Mouse (Mus musculus): Measurements from ENCODE around the gene Ankar. TPM values are rescaled to one million over a fixed set of nuclear protein-coding genes. Genes with fewer than 3 reads are reported as not detected.

Ankar gene
- polyA plus RNA-seq, 1 experiment, result not detected

DNA sequence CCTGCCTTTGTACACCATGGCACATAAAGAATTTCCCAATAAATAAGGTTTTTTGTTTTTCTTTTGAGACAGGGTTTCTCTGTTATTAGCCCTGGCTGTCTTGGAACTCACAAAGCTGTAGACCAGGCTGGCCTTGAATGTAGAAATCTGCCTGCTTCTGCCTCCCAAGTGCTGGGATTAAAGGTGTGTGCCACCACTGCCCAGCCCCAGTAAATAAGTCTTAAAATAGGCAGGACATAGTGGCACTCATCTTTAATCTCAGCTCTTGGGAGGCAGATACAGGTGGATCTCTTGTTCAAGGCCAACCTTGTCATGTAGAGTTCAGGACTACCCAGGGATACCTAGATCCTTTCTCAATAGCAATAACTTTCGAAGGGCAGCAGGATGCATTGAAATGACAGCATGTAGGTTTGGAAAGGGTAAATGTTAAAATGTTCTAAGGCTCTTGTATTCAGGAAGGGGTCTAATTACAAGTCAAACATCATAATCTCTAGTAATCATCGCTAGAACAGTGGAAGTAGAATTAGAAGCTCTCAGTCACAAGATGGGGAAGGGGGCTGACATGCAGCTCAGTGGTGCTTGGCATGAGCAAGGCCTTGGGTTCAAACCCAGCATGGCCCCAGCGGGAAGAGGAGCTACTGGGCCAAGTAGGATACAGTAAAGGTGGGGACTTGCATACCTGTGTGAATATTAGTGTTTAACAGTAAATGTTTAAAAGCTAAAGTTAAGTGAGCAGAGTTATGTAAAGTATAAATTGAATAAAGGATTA, 15.4 kb upstream of the Ankar start:
- TF ChIP-seq TAL1 (IDR thresholded peaks at IDR 0.05; ENCODE audit: low read length) (no peak), GATA1 (IDR thresholded peaks at IDR 0.05; ENCODE audit: low read length) (no peak)
- Histone ChIP-seq H3K4me3 (replicated peaks) (no peak overlapping the region), H3K27me3 (ENCODE audit: control insufficient read depth) (no peaks in the 10 kb centered on the region), H3K9me3 (ENCODE audit: control insufficient read depth, low read length) (no peaks in the 10 kb centered on the region), H3K4me1 (ENCODE audit: control insufficient read depth) (peaks cover 19% of the 10 kb centered on the region), H3K36me3 (ENCODE audit: control insufficient read depth) (peaks cover 65% of the 10 kb centered on the region)

DNA sequence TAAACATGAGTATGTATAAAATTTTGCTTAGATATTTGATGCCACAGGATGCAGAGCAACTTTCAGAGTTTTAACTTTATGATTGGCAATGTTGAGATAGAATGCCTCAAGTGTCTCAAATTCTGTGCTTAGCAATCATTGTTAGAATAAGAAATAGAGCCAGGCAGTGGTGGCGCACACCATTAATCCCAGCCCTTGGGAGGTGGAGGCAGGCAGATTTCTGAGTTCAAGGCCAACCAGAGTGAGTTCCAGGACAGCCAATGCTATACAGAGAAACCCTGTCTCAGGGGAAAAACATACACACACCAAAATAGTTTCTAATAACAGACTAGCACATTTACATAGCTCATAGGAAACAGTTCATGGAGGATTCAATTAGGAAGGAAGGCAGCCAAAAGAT, 14.7 kb upstream of the Ankar start:
- H3K27me3 ChIP-seq (ENCODE audit: control insufficient read depth), result no peaks in the 10 kb centered on the region
- no peak overlapping the region for H3K4me3 ChIP-seq (replicated peaks)
- H3K36me3 ChIP-seq (ENCODE audit: control insufficient read depth), result peaks cover 60% of the 10 kb centered on the region
- H3K9me3 ChIP-seq (ENCODE audit: control insufficient read depth, low read length), result no peaks in the 10 kb centered on the region
- TF ChIP-seq GATA1 (IDR thresholded peaks at IDR 0.05; ENCODE audit: low read length), result no peak
- TF ChIP-seq TAL1 (IDR thresholded peaks at IDR 0.05; ENCODE audit: low read length), result no peak
- H3K4me1 ChIP-seq (ENCODE audit: control insufficient read depth), result peaks cover 22% of the 10 kb centered on the region

DNA sequence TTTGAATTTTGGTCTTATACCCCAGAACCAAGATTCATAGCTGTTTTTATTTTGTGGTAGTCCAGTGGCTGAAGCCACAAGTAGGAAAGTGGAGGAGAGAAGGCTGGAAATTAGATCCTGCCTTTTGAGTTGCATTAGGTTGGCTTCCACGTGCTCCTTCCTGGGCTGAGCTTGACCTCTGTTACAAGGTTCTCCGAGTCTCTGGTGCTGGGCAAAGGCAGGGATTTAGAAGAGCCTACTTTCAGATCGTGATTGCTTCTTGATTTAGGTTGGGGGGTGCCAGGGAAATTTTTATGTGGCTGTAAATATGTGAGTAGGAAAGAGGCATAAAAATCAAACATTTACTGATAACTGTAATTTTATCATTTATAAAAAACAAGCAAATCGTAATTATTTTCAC, 14.2 kb upstream of the Ankar start:
- Histone ChIP-seq H3K4me1 (ENCODE audit: control insufficient read depth) (peaks cover 24% of the 10 kb centered on the region), H3K36me3 (ENCODE audit: control insufficient read depth) (peaks cover 58% of the 10 kb centered on the region), H3K27me3 (ENCODE audit: control insufficient read depth) (no peaks in the 10 kb centered on the region), H3K4me3 (replicated peaks) (no peak overlapping the region), H3K9me3 (ENCODE audit: control insufficient read depth, low read length) (no peaks in the 10 kb centered on the region)
- no peak for TF ChIP-seq TAL1 (IDR thresholded peaks at IDR 0.05; ENCODE audit: low read length)
- TF ChIP-seq GATA1 (IDR thresholded peaks at IDR 0.05; ENCODE audit: low read length), result no peak

DNA sequence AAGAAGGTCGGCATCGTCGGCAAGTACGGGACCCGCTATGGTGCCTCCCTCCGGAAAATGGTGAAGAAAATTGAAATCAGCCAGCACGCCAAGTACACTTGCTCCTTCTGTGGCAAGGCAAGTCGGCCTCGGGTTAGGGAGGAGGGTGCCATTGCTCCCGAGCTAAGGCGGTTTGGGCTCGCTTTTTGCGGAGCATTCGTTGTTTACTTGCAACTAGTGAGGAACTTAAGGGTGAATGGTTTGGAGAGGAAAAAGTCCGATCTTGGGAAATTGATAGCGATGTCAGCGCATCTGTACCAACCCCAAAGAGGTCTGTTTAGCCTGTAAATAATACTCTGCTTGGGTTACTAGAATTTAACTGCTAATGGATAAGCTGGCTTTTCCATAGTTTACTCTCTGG, 11.3 kb upstream of the Ankar start:
- no peak for TF ChIP-seq TAL1 (IDR thresholded peaks at IDR 0.05; ENCODE audit: low read length)
- no peak for TF ChIP-seq GATA1 (IDR thresholded peaks at IDR 0.05; ENCODE audit: low read length)
- no peaks in the 10 kb centered on the region for H3K27me3 ChIP-seq (ENCODE audit: control insufficient read depth)
- H3K9me3 ChIP-seq (ENCODE audit: control insufficient read depth, low read length), result no peaks in the 10 kb centered on the region

DNA sequence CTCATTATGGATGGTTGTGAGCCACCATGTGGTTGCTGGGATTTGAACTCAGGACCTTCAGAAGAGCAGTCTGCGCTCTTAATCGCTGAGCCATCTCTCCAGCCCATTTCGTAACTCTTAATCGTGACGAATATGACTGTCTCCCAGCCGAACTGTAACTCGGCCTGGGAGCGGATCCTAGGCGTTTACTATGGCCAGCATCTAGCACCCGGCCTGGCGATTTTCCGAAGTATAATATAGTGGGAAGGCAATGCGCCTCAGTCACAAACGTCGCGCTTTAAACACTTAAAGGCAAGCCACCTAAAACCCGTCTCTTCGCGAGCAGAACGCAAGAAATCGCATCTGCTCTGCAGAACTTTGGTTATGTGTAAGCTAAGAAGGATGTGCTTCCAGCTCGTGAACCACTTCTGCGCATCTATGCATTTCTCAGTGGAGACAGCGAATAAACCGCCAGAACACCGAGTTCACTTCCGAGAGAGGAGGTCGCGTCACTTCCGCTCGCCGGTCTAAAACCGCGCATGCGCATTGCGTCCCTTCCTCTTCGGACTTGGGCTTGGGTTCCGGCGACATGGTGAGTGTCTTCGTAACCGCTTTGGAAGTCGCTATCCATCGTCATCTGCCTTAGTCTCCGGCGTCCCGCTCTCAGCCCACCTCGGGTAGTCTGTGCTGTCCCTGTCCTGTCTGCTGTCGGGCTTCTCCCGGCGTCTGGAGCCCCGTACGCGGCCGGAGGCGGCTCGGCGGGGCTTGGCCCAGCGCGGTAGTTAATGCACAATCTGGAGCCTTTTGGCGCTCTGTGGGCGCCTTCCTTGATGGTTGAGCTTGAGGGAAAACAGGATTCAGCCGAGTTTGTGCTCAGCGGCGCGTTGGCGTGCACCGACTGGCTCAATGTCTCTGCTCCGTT, 10.6 kb upstream of the Ankar start, which contains the start of gene Rpl37a:
Gene Rpl37a (plus strand): TSS at position 538 of the 901 bp plus-strand sequence.
- Histone ChIP-seq H3K36me3 (ENCODE audit: control insufficient read depth) (peaks cover 36% of the 10 kb centered on the region), H3K27me3 (ENCODE audit: control insufficient read depth) (no peaks in the 10 kb centered on the region), H3K4me3 (replicated peaks) (peak within 1 kb of the TSS; percentile 70), H3K9me3 (ENCODE audit: control insufficient read depth, low read length) (no peaks in the 10 kb centered on the region), H3K4me1 (ENCODE audit: control insufficient read depth) (peaks cover 24% of the 10 kb centered on the region)
- no peak for TF ChIP-seq GATA1 (IDR thresholded peaks at IDR 0.05; ENCODE audit: low read length)
- TF ChIP-seq TAL1 (IDR thresholded peaks at IDR 0.05; ENCODE audit: low read length), result no peak

More for the DNA sequence above, 11.3 kb upstream of the Ankar start:
- H3K4me3 ChIP-seq (replicated peaks), result peak overlapping the region; percentile 70
- H3K4me1 ChIP-seq (ENCODE audit: control insufficient read depth), result peaks cover 26% of the 10 kb centered on the region
- peaks cover 42% of the 10 kb centered on the region for H3K36me3 ChIP-seq (ENCODE audit: control insufficient read depth)

DNA sequence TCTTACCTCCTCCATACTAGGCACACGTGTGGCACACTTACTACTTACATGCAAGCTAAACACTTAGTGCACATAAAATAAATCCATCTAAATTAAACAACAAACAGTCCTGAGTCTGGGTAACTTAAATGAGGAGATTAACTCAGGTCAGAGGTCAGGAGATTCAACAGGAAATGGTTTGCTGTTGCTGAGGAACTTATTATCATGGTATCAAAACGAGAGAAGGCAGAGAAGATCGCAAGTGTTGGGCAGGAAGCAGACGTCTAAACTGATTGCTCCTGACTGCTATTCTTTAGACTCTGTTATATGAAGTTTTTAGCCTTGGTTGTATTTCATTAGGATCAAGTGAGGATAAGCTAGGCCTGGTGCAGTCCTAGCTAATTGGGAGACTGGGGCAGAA, 7.1 kb upstream of the Ankar start:
- Histone ChIP-seq H3K36me3 (ENCODE audit: control insufficient read depth) (peaks cover 1% of the 10 kb centered on the region), H3K4me1 (ENCODE audit: control insufficient read depth) (peaks cover 13% of the 10 kb centered on the region), H3K9me3 (ENCODE audit: control insufficient read depth, low read length) (no peaks in the 10 kb centered on the region), H3K4me3 (replicated peaks) (no peak overlapping the region), H3K27me3 (ENCODE audit: control insufficient read depth) (no peaks in the 10 kb centered on the region)
- TF ChIP-seq TAL1 (IDR thresholded peaks at IDR 0.05; ENCODE audit: low read length), result no peak
- TF ChIP-seq GATA1 (IDR thresholded peaks at IDR 0.05; ENCODE audit: low read length), result no peak

DNA sequence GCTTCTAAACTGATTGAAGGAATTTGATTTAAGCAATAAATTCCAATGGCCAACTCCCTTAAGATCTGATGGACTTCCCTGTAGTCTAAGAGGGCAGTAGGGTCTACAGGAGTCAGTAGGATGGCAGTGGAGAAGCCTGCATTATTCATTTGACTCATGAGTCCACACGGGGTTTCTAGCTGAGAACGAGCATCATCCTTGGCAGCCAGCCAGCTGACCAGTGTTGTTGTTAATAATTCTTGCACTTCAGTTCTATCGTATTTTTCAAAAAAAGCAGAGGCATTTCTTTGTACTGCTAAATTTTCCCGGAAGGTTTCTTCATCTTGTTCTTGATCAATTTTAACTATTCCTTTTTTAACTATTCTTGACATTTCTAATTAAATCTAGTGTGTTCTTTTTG, 1.7 kb downstream of the Ankar start:
- Histone ChIP-seq H3K4me1 (ENCODE audit: control insufficient read depth) (no peaks in the 10 kb centered on the region), H3K36me3 (ENCODE audit: control insufficient read depth) (no peaks in the 10 kb centered on the region), H3K27me3 (ENCODE audit: control insufficient read depth) (no peaks in the 10 kb centered on the region), H3K4me3 (replicated peaks) (no peak overlapping the region), H3K9me3 (ENCODE audit: control insufficient read depth, low read length) (no peaks in the 10 kb centered on the region)
- TF ChIP-seq GATA1 (IDR thresholded peaks at IDR 0.05; ENCODE audit: low read length), result no peak
- TF ChIP-seq TAL1 (IDR thresholded peaks at IDR 0.05; ENCODE audit: low read length), result no peak

DNA sequence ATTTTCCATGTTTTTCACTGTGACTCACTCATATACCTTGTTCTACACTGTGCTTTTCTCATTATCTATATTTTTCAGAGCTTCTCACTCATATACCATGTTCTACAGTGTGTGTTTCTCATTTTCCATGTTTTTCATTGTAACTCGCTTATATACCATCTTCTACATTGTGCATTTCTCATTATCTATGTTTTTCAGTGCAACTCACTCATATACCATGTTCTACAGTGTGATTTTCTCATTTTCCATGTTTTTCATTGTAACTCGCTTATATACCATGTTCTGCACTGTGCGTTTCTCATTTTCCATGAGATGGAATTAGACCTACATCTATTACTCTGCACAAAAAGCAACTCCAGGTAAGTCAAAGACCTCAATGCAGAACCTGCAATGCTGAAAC, 4.1 kb downstream of the Ankar start:
- H3K4me3 ChIP-seq (replicated peaks), result no peak overlapping the region
- no peaks in the 10 kb centered on the region for H3K27me3 ChIP-seq (ENCODE audit: control insufficient read depth)
- no peaks in the 10 kb centered on the region for H3K36me3 ChIP-seq (ENCODE audit: control insufficient read depth)
- TF ChIP-seq GATA1 (IDR thresholded peaks at IDR 0.05; ENCODE audit: low read length) (no peak), TAL1 (IDR thresholded peaks at IDR 0.05; ENCODE audit: low read length) (no peak)
- no peaks in the 10 kb centered on the region for H3K4me1 ChIP-seq (ENCODE audit: control insufficient read depth)
- H3K9me3 ChIP-seq (ENCODE audit: control insufficient read depth, low read length), result no peaks in the 10 kb centered on the region

DNA sequence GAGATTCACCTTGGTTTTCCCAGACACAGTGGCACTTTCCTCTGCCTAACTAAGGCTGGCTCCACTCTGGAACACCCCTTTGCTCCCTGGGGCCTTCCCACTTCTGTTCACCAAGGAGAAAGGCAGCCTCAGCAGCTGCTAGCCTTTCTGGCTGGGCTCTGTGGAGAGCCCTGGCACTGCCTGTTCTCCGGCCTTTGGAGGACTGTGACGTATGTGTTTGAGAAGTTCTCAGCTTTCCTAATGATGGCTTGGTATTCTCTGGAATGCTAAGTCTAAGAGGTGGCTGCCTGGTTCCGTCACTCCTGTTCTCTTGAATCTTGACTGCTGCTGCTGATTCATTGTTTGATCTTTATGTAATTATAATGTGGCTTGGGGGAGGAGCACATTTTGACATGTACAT, 27.3 kb downstream of the Ankar start:
- Histone ChIP-seq H3K4me1 (ENCODE audit: control insufficient read depth) (no peaks in the 10 kb centered on the region), H3K27me3 (ENCODE audit: control insufficient read depth) (no peaks in the 10 kb centered on the region), H3K36me3 (ENCODE audit: control insufficient read depth) (no peaks in the 10 kb centered on the region), H3K4me3 (replicated peaks) (no peak overlapping the region), H3K9me3 (ENCODE audit: control insufficient read depth, low read length) (no peaks in the 10 kb centered on the region)
- no peak for TF ChIP-seq GATA1 (IDR thresholded peaks at IDR 0.05; ENCODE audit: low read length)
- no peak for TF ChIP-seq TAL1 (IDR thresholded peaks at IDR 0.05; ENCODE audit: low read length)

Data from erythroblast, embryonic 14.5 days (primary cell).